Comparison of ENCODE assay signal across 33 mouse cellular contexts in genomic region chr4:149178328-149178727, GRCm38 (mm10). TPM values are rescaled to one million over a fixed set of nuclear protein-coding genes. Genes with fewer than 3 reads are reported as not detected.
A peak's percentile ranks its signal among the peaks of the same experiment; 100 is the strongest.
DNase-seq lines count a peak whose midpoint lies in the region; ATAC-seq and TF ChIP-seq lines count a peak whose summit lies in the region.
"Had no signal": no experiment of that assay in that cellular context is flagged by ENCODE, and none has a peak within 500 bp of the region (broad histone marks: within the 10 kb centered on the region; RNA-seq: fewer than 3 reads in every experiment).

No protein-coding gene starts in this region.

- TF ChIP-seq EP300 in liver, postnatal 0 days (IDR thresholded peaks at IDR 0.05; ENCODE audit: low read depth): no peak
- no peak for TF ChIP-seq EP300 in stomach, postnatal 0 days (optimal IDR thresholded peaks at IDR 0.05)

- DNase-seq in embryonic facial prominence, embryonic 11.5 days (ENCODE audit: low spot score): peak; percentile 44
- DNase-seq in embryonic facial prominence, embryonic 10.5 days (ENCODE audit: low spot score): no peak
- DNase-seq in liver, postnatal 0 days: no peak
- no peak for DNase-seq in liver
- DNase-seq in stomach, postnatal 0 days (ENCODE audit: low spot score): peak; percentile 73
- DNase-seq in layer of hippocampus, adult 8-10 months (ENCODE audit: low spot score in 2 of 2): no peak
- DNase-seq in yolk sac, embryonic 10.5 days (ENCODE audit: low spot score): no peak
- DNase-seq: adrenal gland, adult 8-10 months; cerebellum, adult 8-10 months; cerebellum, postnatal 36 days; embryo, embryonic 11 days; gastrocnemius, postnatal 25 days; heart, adult 11 months; heart, postnatal 36 days; kidney, adult 8-10 months; kidney, postnatal 10 days; thymus, postnatal 4 days had no signal

- no peaks in the 10 kb centered on the region for H3K27me3 ChIP-seq in embryonic facial prominence, embryonic 11.5 days (ENCODE audit: control insufficient read depth, insufficient read depth, low read length)
- no peaks in the 10 kb centered on the region for H3K27me3 ChIP-seq in embryonic facial prominence, embryonic 10.5 days (replicated peaks; ENCODE audit: low read depth, poor library complexity, severe bottlenecking)
- H3K27me3 ChIP-seq in liver, postnatal 0 days (ENCODE audit: insufficient read depth, low read length): no peaks in the 10 kb centered on the region
- no peaks in the 10 kb centered on the region for H3K27me3 ChIP-seq in intestine, postnatal 0 days (replicated peaks; ENCODE audit: control insufficient read depth, insufficient read depth, low read length)
- no peaks in the 10 kb centered on the region for H3K27me3 ChIP-seq in stomach, postnatal 0 days (ENCODE audit: control insufficient read depth, insufficient read depth, low read length)
- H3K27me3 ChIP-seq: forebrain, embryonic 13.5 days; hindbrain, embryonic 12.5 days; limb, embryonic 15.5 days; midbrain, embryonic 13.5 days; neural tube, embryonic 13.5 days had no signal

- H3K4me3 ChIP-seq in embryonic facial prominence, embryonic 11.5 days (ENCODE audit: low read depth, low read length): no peak overlapping the region
- H3K4me3 ChIP-seq in embryonic facial prominence, embryonic 10.5 days: no peak overlapping the region
- no peak overlapping the region for H3K4me3 ChIP-seq in liver, postnatal 0 days (ENCODE audit: low read depth, low read length)
- H3K4me3 ChIP-seq in intestine, postnatal 0 days (ENCODE audit: low read depth, low read length): no peak overlapping the region
- no peak overlapping the region for H3K4me3 ChIP-seq in stomach, postnatal 0 days (ENCODE audit: low read depth, low read length)
- H3K4me3 ChIP-seq: forebrain, embryonic 13.5 days; hindbrain, embryonic 12.5 days; limb, embryonic 10.5 days; limb, embryonic 15.5 days; midbrain, embryonic 13.5 days; neural tube, embryonic 13.5 days had no signal

- no peaks in the 10 kb centered on the region for H3K4me1 ChIP-seq in embryonic facial prominence, embryonic 11.5 days (ENCODE audit: control insufficient read depth, insufficient read depth, low read length)
- H3K4me1 ChIP-seq in embryonic facial prominence, embryonic 10.5 days: peaks cover 33% of the 10 kb centered on the region
- H3K4me1 ChIP-seq in liver, postnatal 0 days (ENCODE audit: insufficient read depth): peaks cover 12% of the 10 kb centered on the region
- no peaks in the 10 kb centered on the region for H3K4me1 ChIP-seq in intestine, postnatal 0 days (replicated peaks; ENCODE audit: control insufficient read depth, insufficient read depth, low read length)
- H3K4me1 ChIP-seq in stomach, postnatal 0 days (replicated peaks; ENCODE audit: control insufficient read depth, insufficient read depth): no peaks in the 10 kb centered on the region

- no peak overlapping the region for H3K9ac ChIP-seq in embryonic facial prominence, embryonic 11.5 days (replicated peaks; ENCODE audit: low read length)
- no peak overlapping the region for H3K9ac ChIP-seq in liver, postnatal 0 days (replicated peaks)
- H3K9ac ChIP-seq in intestine, postnatal 0 days (ENCODE audit: low read depth, low read length): no peak overlapping the region
- no peak overlapping the region for H3K9ac ChIP-seq in stomach, postnatal 0 days (ENCODE audit: low read length)
- H3K9ac ChIP-seq: forebrain, embryonic 13.5 days; hindbrain, embryonic 12.5 days; limb, embryonic 15.5 days; midbrain, embryonic 13.5 days; neural tube, embryonic 13.5 days had no signal

- no peak overlapping the region for H3K4me2 ChIP-seq in embryonic facial prominence, embryonic 11.5 days (ENCODE audit: low read depth, low read length)
- no peak overlapping the region for H3K4me2 ChIP-seq in liver, postnatal 0 days (ENCODE audit: low read depth, low read length)
- no peak overlapping the region; the same call in 1 of the 2 replicates for H3K4me2 ChIP-seq in intestine, postnatal 0 days (replicated peaks; ENCODE audit: low read depth)
- no peak overlapping the region for H3K4me2 ChIP-seq in stomach, postnatal 0 days (replicated peaks; ENCODE audit: low read depth)
- H3K4me2 ChIP-seq: forebrain, embryonic 13.5 days; heart, embryonic 11.5 days; hindbrain, embryonic 12.5 days; limb, embryonic 15.5 days; midbrain, embryonic 13.5 days; neural tube, embryonic 13.5 days had no signal

- H3K27ac ChIP-seq in embryonic facial prominence, embryonic 11.5 days (replicated peaks; ENCODE audit: low read depth, low read length): no peak overlapping the region; the same call in 1 of the 2 replicates
- no peak overlapping the region for H3K27ac ChIP-seq in embryonic facial prominence, embryonic 10.5 days (replicated peaks)
- peak overlapping the region; percentile 66; the same call in 1 of the 2 replicates for H3K27ac ChIP-seq in liver, postnatal 0 days (ENCODE audit: low read depth)
- H3K27ac ChIP-seq in intestine, postnatal 0 days (ENCODE audit: low read depth, low read length): no peak overlapping the region
- 0 out of 2 replicates have a peak overlapping the region, but pooled peaks have one; percentile 53 for H3K27ac ChIP-seq in stomach, postnatal 0 days (replicated peaks)
- H3K27ac ChIP-seq: forebrain, embryonic 13.5 days; hindbrain, embryonic 12.5 days; hindbrain, postnatal 0 days; limb, embryonic 15.5 days; macrophage; midbrain, embryonic 13.5 days had no signal

- no peaks in the 10 kb centered on the region for H3K9me3 ChIP-seq in embryonic facial prominence, embryonic 11.5 days (replicated peaks; ENCODE audit: control insufficient read depth, low read length)
- no peaks in the 10 kb centered on the region for H3K9me3 ChIP-seq in embryonic facial prominence, embryonic 10.5 days
- no peaks in the 10 kb centered on the region for H3K9me3 ChIP-seq in liver, postnatal 0 days (ENCODE audit: low read length)
- H3K9me3 ChIP-seq in intestine, postnatal 0 days (ENCODE audit: control insufficient read depth): no peaks in the 10 kb centered on the region
- no peaks in the 10 kb centered on the region for H3K9me3 ChIP-seq in stomach, postnatal 0 days (ENCODE audit: control insufficient read depth, low read length)
- H3K9me3 ChIP-seq: forebrain, embryonic 13.5 days; G1E; hindbrain, embryonic 12.5 days; limb, embryonic 10.5 days; limb, embryonic 15.5 days; midbrain, embryonic 13.5 days; neural tube, embryonic 13.5 days had no signal

- 58% methylated on average over 7 of the region's 7 CpGs for WGBS in embryonic facial prominence, embryonic 11.5 days
- 69% methylated on average over 7 of the region's 7 CpGs for WGBS in embryonic facial prominence, embryonic 10.5 days
- WGBS in liver, postnatal 0 days (ENCODE audit: insufficient replicate concordance): 63% methylated on average over 7 of the region's 7 CpGs
- 38% methylated on average over 7 of the region's 7 CpGs for WGBS in intestine, postnatal 0 days
- 51% methylated on average over 7 of the region's 7 CpGs for WGBS in stomach, postnatal 0 days

- no peak for ATAC-seq in embryonic facial prominence, embryonic 11.5 days (replicated peaks; ENCODE audit: insufficient number of reproducible peaks, low FRiP score, low TSS enrichment, low read depth)
- no peak for ATAC-seq in liver, postnatal 0 days
- peak; percentile 50 for ATAC-seq in intestine, postnatal 0 days
- peak; percentile 78 for ATAC-seq in stomach, postnatal 0 days (ENCODE audit: low FRiP score, low TSS enrichment)
- ATAC-seq: forebrain, embryonic 13.5 days; hindbrain, postnatal 0 days; midbrain, embryonic 13.5 days had no signal

- peaks cover 3% of the 10 kb centered on the region for H3K36me3 ChIP-seq in embryonic facial prominence, embryonic 11.5 days (replicated peaks; ENCODE audit: control insufficient read depth, insufficient read depth, low read depth, low read length)
- H3K36me3 ChIP-seq in embryonic facial prominence, embryonic 10.5 days (replicated peaks): peaks cover 54% of the 10 kb centered on the region
- H3K36me3 ChIP-seq in liver, postnatal 0 days (replicated peaks; ENCODE audit: insufficient read depth, low read length): peaks cover 23% of the 10 kb centered on the region
- H3K36me3 ChIP-seq in intestine, postnatal 0 days (ENCODE audit: control insufficient read depth, insufficient read depth): peaks cover 38% of the 10 kb centered on the region
- H3K36me3 ChIP-seq in stomach, postnatal 0 days (ENCODE audit: control insufficient read depth, insufficient read depth, low read length): peaks cover 10% of the 10 kb centered on the region; the same call in 1 of the 2 replicates

- TF ChIP-seq CTCF in liver, postnatal 0 days (IDR thresholded peaks at IDR 0.05; ENCODE audit: low read depth): no peak
- no peak for TF ChIP-seq CTCF in intestine, postnatal 0 days (IDR thresholded peaks at IDR 0.05; ENCODE audit: low read depth)
- TF ChIP-seq CTCF in stomach, postnatal 0 days (IDR thresholded peaks at IDR 0.05; ENCODE audit: low read depth): no peak

RNA-seq across cellular contexts. Expression of gene Pgd, which starts 11.8 kb away (rescaled TPM):
- 44.5 and 45.0 TPM in 2 replicates for polyA plus RNA-seq in embryonic facial prominence, embryonic 11.5 days (2014; fragmentation: Nextera tagmentation; extraction: Ambion mirVana)
- polyA plus RNA-seq in embryonic facial prominence, embryonic 10.5 days (2016; fragmentation: Nextera tagmentation; extraction: Ambion mirVana): 153 and 164 TPM in 2 replicates
- polyA plus RNA-seq in liver, postnatal 0 days (2015; fragmentation: Nextera tagmentation; extraction: Ambion mirVana): 43.4 and 49.9 TPM in 2 replicates
- polyA plus RNA-seq in intestine, postnatal 0 days (2015; fragmentation: Nextera tagmentation; extraction: Ambion mirVana): 109 and 113 TPM in 2 replicates
- polyA plus RNA-seq in stomach, postnatal 0 days (2015; fragmentation: Nextera tagmentation; extraction: Ambion mirVana): 266 and 290 TPM in 2 replicates
- total RNA-seq in layer of hippocampus, adult 8-10 months (2022): 10 to 100 TPM; 33.0 to 46.5 (median 40.5) TPM

RNA-seq across cellular contexts. Expression of gene Cenps, which starts 40.9 kb away (rescaled TPM):
- 53.5 and 55.4 TPM in 2 replicates for polyA plus RNA-seq in embryonic facial prominence, embryonic 11.5 days (2014; fragmentation: Nextera tagmentation; extraction: Ambion mirVana)
- polyA plus RNA-seq in embryonic facial prominence, embryonic 10.5 days (2016; fragmentation: Nextera tagmentation; extraction: Ambion mirVana): 60.3 and 62.7 TPM in 2 replicates
- polyA plus RNA-seq in liver, postnatal 0 days (2015; fragmentation: Nextera tagmentation; extraction: Ambion mirVana): 8.4 and 8.7 TPM in 2 replicates
- 10.6 and 12.1 TPM in 2 replicates for polyA plus RNA-seq in intestine, postnatal 0 days (2015; fragmentation: Nextera tagmentation; extraction: Ambion mirVana)
- 10.6 and 11.5 TPM in 2 replicates for polyA plus RNA-seq in stomach, postnatal 0 days (2015; fragmentation: Nextera tagmentation; extraction: Ambion mirVana)
- 10 to 100 TPM; 24.7 to 33.6 (median 29.6) TPM for total RNA-seq in layer of hippocampus, adult 8-10 months (2022)

RNA-seq across cellular contexts. Expression of gene Cort, which starts 51.8 kb away (rescaled TPM):
- polyA plus RNA-seq in embryonic facial prominence, embryonic 11.5 days (2014; fragmentation: Nextera tagmentation; extraction: Ambion mirVana): 0.67 TPM in 1 of 2 replicates, not detected in the other
- polyA plus RNA-seq in embryonic facial prominence, embryonic 10.5 days (2016; fragmentation: Nextera tagmentation; extraction: Ambion mirVana): 0.54 TPM in 1 of 2 replicates, not detected in the other
- not detected in 2 replicates for polyA plus RNA-seq in liver, postnatal 0 days (2015; fragmentation: Nextera tagmentation; extraction: Ambion mirVana)
- not detected in 2 replicates for polyA plus RNA-seq in intestine, postnatal 0 days (2015; fragmentation: Nextera tagmentation; extraction: Ambion mirVana)
- polyA plus RNA-seq in stomach, postnatal 0 days (2015; fragmentation: Nextera tagmentation; extraction: Ambion mirVana): not detected in 2 replicates
- 10 to 100 TPM in 2 of 4 experiments, 1 to 10 TPM in 2; 8.6 to 11.8 (median 10.3) TPM for total RNA-seq in layer of hippocampus, adult 8-10 months (2022)
- total RNA-seq: heart, postnatal 36 days; megakaryocyte-erythroid progenitor cell, adult 5-6 weeks had no signal
- polyA plus RNA-seq: forebrain, embryonic 13.5 days; heart, embryonic 16.5 days; limb, embryonic 15.5 days; liver, embryonic 16.5 days; lung, embryonic 16.5 days; macrophage; neural tube, embryonic 13.5 days; thymus, postnatal 0 days had no signal

Comparison
In these comparisons a context has a peak if more than half of its experiments do, and no peak if none do; other contexts are left out.
1. DNase-seq: peak in embryonic facial prominence, embryonic 11.5 days (single experiment) and stomach, postnatal 0 days (single experiment); none in embryonic facial prominence, embryonic 10.5 days (single experiment), liver, postnatal 0 days (single experiment), liver (single experiment), layer of hippocampus, adult 8-10 months (0 of 2) and yolk sac, embryonic 10.5 days (single experiment).
2. ATAC-seq: peak in intestine, postnatal 0 days (single experiment) and stomach, postnatal 0 days (single experiment); none in embryonic facial prominence, embryonic 11.5 days (single experiment) and liver, postnatal 0 days (single experiment).
3. H3K27ac ChIP-seq: peak in liver, postnatal 0 days (single experiment) and stomach, postnatal 0 days (single experiment); none in embryonic facial prominence, embryonic 11.5 days (single experiment), embryonic facial prominence, embryonic 10.5 days (single experiment) and intestine, postnatal 0 days (single experiment).